Mouse (Mus musculus) C2C12 (cell line): Measurements from ENCODE around the gene Col23a1.

Experiments
- CEBPB ChIP-seq: IDR thresholded peaks from one replicate; pipeline ENCODE4 v1.6.1; 2011; ENCODE audit warnings: low read depth, mild to moderate bottlenecking, control low read depth, moderate library complexity
- CTCF ChIP-seq: IDR thresholded peaks from one replicate; pipeline ENCODE4 v1.5.1; 2011; ENCODE audit not compliant: control insufficient read depth, insufficient read depth, insufficient read length
- MAX ChIP-seq: IDR thresholded peaks from one replicate; pipeline ENCODE4 v1.6.1; 2011; ENCODE audit warnings: mild to moderate bottlenecking, control low read depth
- MYOG ChIP-seq: IDR thresholded peaks from one replicate; pipeline ENCODE4 v1.6.1; 2011; ENCODE audit not compliant: control insufficient read depth, insufficient read length; ENCODE audit errors: extremely low read depth
- USF1 ChIP-seq: IDR thresholded peaks from one replicate; pipeline ENCODE4 v1.6.1; 2011; ENCODE audit warnings: low read depth, mild to moderate bottlenecking, control low read depth, moderate library complexity

DNA sequence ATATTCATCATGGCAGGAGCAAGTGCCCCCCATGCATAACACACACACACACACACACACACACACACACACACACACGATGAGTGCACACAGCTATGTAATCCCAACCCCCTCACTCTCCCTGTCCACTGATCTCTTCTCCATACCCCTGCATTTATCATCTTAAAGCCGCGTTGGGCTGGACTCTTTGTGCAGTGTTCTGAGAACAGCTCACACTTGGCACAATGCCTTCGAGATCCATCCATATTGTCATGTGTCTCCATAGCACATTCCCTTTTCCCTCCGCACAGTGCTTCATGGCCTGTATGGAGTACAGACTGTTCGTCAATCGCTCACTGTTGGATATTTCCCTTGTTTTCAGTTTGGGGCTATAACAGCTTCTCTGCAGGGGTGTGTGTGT is 154.9 kb downstream of the Col23a1 start:
- no peak for TF ChIP-seq USF1
- TF ChIP-seq CTCF: no peak
- no peak for TF ChIP-seq CEBPB
- TF ChIP-seq MAX: no peak
- no peak for TF ChIP-seq MYOG
